Mouse (Mus musculus): ENCODE measurements around the gene Pik3cg. TPM values are rescaled to one million over a fixed set of nuclear protein-coding genes. Genes with fewer than 3 reads are reported as not detected.

Gene Pik3cg
- total and polyA plus RNA-seq, 3 experiments = 1.2 to 2.0 (median 1.3) TPM

DNA sequence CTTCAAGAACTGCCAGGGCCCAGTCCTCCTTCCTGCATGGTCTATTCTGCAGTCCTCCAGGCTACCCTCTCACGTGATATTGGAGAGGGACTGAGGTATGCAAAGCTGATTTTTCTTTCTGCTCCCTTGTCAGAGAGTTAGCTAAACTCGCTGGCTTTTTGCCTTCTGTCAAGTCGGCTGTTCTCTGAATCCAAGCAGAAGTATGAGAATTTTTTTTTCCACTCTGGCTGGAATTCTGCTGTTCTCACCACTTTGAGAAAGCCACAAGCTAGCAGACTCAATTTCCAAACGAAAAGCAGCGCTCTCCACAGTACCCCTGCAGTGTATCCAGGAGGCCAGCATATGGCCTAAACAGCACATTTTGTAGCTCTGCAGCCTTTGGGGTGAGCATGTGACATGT, 30.0 kb upstream of the Pik3cg start:
- 52% methylated on average over 5 of the region's 5 CpGs for WGBS
- DNase-seq = no peak
- TF ChIP-seq EP300 (IDR thresholded peaks at IDR 0.05; ENCODE audit: insufficient read depth, low read depth, low read length) (no peak), CTCF (IDR thresholded peaks at IDR 0.05) (no peak), POLR2A (IDR thresholded peaks at IDR 0.05; ENCODE audit: insufficient read depth, low read depth, low read length) (no peak)
- no peak overlapping the region for H3K27ac ChIP-seq
- no peak overlapping the region for H3K9ac ChIP-seq (ENCODE audit: low read depth, low read length)
- H3K4me3 ChIP-seq = no peak overlapping the region
- H3K36me3 ChIP-seq (ENCODE audit: control insufficient read depth, insufficient read depth, low read length) = no peaks in the 10 kb centered on the region
- no peaks in the 10 kb centered on the region for H3K4me1 ChIP-seq (ENCODE audit: control insufficient read depth, insufficient read depth, low read length)
- peaks cover 1% of the 10 kb centered on the region; the same call in 1 of the 2 replicates for H3K27me3 ChIP-seq (ENCODE audit: control insufficient read depth, insufficient read depth, low read length)
- H3K79me2 ChIP-seq (replicated peaks; ENCODE audit: control insufficient read depth, insufficient read depth, low read length) = no peaks in the 10 kb centered on the region
- intact Hi-C loops (cut with DNase I) = no loop called here

DNA sequence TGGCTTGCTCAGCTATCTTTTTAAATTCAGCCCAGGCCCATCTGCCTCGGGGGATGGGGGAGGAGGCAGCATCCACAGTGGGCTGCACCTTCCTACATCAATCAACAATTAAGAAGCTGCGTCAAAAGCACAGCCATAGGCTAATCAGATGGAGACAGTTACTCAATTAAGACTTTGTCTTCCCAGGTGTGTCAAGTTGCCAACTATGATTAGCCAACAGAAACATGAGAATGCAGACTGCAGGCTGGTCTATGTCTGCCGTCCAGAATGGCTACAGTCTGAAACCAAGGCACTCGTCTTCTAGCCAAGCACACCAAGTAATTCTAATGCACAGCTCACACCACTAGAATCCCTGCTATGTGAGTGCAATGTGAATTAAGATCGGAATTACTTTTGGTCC, 29.4 kb upstream of the Pik3cg start:
- Histone ChIP-seq H3K9ac (ENCODE audit: low read depth, low read length) (no peak overlapping the region), H3K27ac (no peak overlapping the region), H3K36me3 (ENCODE audit: control insufficient read depth, insufficient read depth, low read length) (no peaks in the 10 kb centered on the region), H3K4me3 (no peak overlapping the region), H3K27me3 (ENCODE audit: control insufficient read depth, insufficient read depth, low read length) (peaks cover 1% of the 10 kb centered on the region; the same call in 1 of the 2 replicates), H3K79me2 (replicated peaks; ENCODE audit: control insufficient read depth, insufficient read depth, low read length) (no peaks in the 10 kb centered on the region), H3K4me1 (ENCODE audit: control insufficient read depth, insufficient read depth, low read length) (no peaks in the 10 kb centered on the region)
- no peak for TF ChIP-seq EP300 (IDR thresholded peaks at IDR 0.05; ENCODE audit: insufficient read depth, low read depth, low read length)
- TF ChIP-seq CTCF (IDR thresholded peaks at IDR 0.05) = no peak
- TF ChIP-seq POLR2A (IDR thresholded peaks at IDR 0.05; ENCODE audit: insufficient read depth, low read depth, low read length) = no peak
- intact Hi-C loops (cut with DNase I) = no loop called here
- no peak for DNase-seq
- WGBS = 55% methylated on average over 5 of the region's 5 CpGs

DNA sequence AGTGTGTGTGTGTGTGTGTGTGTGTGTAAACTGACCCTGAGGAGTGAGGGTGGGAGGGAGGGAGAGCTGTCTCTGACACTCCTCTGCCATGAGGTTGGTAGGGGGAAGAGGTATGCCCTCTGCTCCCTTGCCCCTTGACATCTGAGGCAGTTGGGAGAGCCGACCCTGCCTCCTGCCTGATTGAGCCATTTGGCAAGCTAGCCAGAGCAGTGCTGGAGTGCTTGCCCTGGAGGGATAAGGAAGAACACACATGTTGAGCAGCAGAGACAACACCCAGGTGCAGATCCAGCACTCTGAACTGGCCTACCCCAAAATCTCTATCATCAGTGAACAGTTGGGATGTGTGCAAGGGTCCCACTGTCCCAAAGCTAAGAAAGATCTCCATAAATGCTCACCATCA, 28.7 kb upstream of the Pik3cg start:
- Histone ChIP-seq H3K4me3 (no peak overlapping the region), H3K27ac (no peak overlapping the region), H3K9ac (ENCODE audit: low read depth, low read length) (no peak overlapping the region), H3K79me2 (replicated peaks; ENCODE audit: control insufficient read depth, insufficient read depth, low read length) (no peaks in the 10 kb centered on the region), H3K4me1 (ENCODE audit: control insufficient read depth, insufficient read depth, low read length) (no peaks in the 10 kb centered on the region), H3K36me3 (ENCODE audit: control insufficient read depth, insufficient read depth, low read length) (no peaks in the 10 kb centered on the region), H3K27me3 (ENCODE audit: control insufficient read depth, insufficient read depth, low read length) (peaks cover 1% of the 10 kb centered on the region; the same call in 1 of the 2 replicates)
- no peak for DNase-seq
- TF ChIP-seq POLR2A (IDR thresholded peaks at IDR 0.05; ENCODE audit: insufficient read depth, low read depth, low read length) = no peak
- TF ChIP-seq CTCF (IDR thresholded peaks at IDR 0.05) = no peak
- no peak for TF ChIP-seq EP300 (IDR thresholded peaks at IDR 0.05; ENCODE audit: insufficient read depth, low read depth, low read length)
- intact Hi-C loops (cut with DNase I) = no loop called here
- WGBS = 38% methylated on average over 1 of the region's 1 CpGs

DNA sequence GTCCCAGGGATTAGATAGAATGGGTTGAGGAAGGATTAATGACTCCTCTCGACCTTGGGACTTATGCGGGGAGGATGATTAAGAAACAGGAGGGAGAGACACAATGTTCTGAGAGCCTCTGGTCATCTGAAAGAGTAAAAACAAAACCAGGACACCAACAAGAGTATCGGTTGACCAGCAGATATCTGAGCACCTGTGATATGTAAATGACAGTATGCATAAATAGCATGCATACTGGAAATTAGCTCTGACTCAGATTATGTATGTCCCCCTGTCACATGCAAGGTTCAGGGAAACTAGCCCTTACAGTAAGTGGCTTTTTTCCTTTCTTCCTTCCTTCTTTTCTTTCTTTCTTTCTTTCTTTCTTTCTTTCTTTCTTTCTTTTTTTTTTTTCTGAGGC, 28.0 kb upstream of the Pik3cg start:
- Histone ChIP-seq H3K9ac (ENCODE audit: low read depth, low read length) (no peak overlapping the region), H3K27me3 (ENCODE audit: control insufficient read depth, insufficient read depth, low read length) (peaks cover 1% of the 10 kb centered on the region; the same call in 1 of the 2 replicates), H3K79me2 (replicated peaks; ENCODE audit: control insufficient read depth, insufficient read depth, low read length) (no peaks in the 10 kb centered on the region), H3K36me3 (ENCODE audit: control insufficient read depth, insufficient read depth, low read length) (no peaks in the 10 kb centered on the region), H3K27ac (no peak overlapping the region), H3K4me1 (ENCODE audit: control insufficient read depth, insufficient read depth, low read length) (no peaks in the 10 kb centered on the region), H3K4me3 (no peak overlapping the region)
- 80% methylated on average over 3 of the region's 3 CpGs for WGBS
- intact Hi-C loops (cut with DNase I) = no loop called here
- no peak for DNase-seq
- no peak for TF ChIP-seq POLR2A (IDR thresholded peaks at IDR 0.05; ENCODE audit: insufficient read depth, low read depth, low read length)
- no peak for TF ChIP-seq CTCF (IDR thresholded peaks at IDR 0.05)

DNA sequence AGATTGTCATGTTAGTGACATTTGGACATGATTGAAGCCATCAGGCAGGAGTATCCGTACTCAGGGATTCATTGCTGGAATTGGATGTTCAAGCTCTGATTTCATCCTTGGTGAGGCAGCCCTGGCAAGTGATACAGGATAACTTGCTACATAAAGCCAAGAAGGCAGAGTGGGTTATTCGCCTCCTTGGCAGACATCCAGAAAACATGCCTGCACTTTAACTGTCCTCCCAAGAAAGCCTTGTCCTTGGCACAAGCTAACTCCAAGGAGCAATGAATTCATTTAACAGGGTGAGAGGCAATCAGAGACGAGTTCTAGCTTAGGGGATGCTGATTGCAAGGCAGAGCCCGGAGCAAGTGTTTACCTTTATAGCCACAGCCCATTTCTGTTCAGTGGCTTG, 25.4 kb upstream of the Pik3cg start:
- intact Hi-C loops (cut with DNase I) = no loop called here
- Histone ChIP-seq H3K4me1 (ENCODE audit: control insufficient read depth, insufficient read depth, low read length) (no peaks in the 10 kb centered on the region), H3K9ac (ENCODE audit: low read depth, low read length) (no peak overlapping the region), H3K27me3 (ENCODE audit: control insufficient read depth, insufficient read depth, low read length) (no peaks in the 10 kb centered on the region), H3K4me3 (no peak overlapping the region), H3K79me2 (replicated peaks; ENCODE audit: control insufficient read depth, insufficient read depth, low read length) (no peaks in the 10 kb centered on the region), H3K36me3 (ENCODE audit: control insufficient read depth, insufficient read depth, low read length) (no peaks in the 10 kb centered on the region), H3K27ac (no peak overlapping the region)
- 50% methylated on average over 4 of the region's 4 CpGs for WGBS
- TF ChIP-seq EP300 (IDR thresholded peaks at IDR 0.05; ENCODE audit: insufficient read depth, low read depth, low read length) (no peak), CTCF (IDR thresholded peaks at IDR 0.05) (no peak), POLR2A (IDR thresholded peaks at IDR 0.05; ENCODE audit: insufficient read depth, low read depth, low read length) (no peak)
- DNase-seq = no peak

DNA sequence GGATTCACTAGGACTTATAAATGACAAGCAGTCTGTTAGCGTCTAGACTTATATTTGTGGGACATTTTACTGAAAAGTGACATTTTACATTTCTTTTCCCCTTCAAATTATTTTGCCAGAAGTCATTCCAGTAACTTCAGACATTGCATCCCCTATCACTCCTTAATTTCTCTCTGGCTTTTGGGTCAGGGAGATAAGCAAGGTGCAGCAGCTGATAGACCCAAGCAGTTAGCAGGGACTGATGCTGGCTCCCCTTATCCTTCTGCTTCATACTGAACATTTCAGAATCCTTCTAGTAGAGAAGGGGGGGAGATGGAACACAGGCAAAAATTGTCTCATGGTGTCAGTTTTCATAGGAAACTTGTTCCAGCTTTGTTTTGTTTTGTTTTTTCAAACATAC, 22.9 kb upstream of the Pik3cg start:
- Histone ChIP-seq H3K79me2 (replicated peaks; ENCODE audit: control insufficient read depth, insufficient read depth, low read length) (no peaks in the 10 kb centered on the region), H3K27me3 (ENCODE audit: control insufficient read depth, insufficient read depth, low read length) (no peaks in the 10 kb centered on the region), H3K9ac (ENCODE audit: low read depth, low read length) (no peak overlapping the region), H3K4me1 (ENCODE audit: control insufficient read depth, insufficient read depth, low read length) (no peaks in the 10 kb centered on the region), H3K4me3 (no peak overlapping the region), H3K27ac (no peak overlapping the region), H3K36me3 (ENCODE audit: control insufficient read depth, insufficient read depth, low read length) (no peaks in the 10 kb centered on the region)
- WGBS = 74% methylated on average over 1 of the region's 1 CpGs
- intact Hi-C loops (cut with DNase I) = no loop called here
- no peak for DNase-seq
- TF ChIP-seq CTCF (IDR thresholded peaks at IDR 0.05) = no peak

All from heart, adult 2 months (tissue).